Mouse (Mus musculus) spleen, adult 2 months (tissue): ENCODE measurements around the gene Tek.

ENCODE experiments used
- CTCF ChIP-seq: fragments of 200-500 bp; IDR thresholded peaks from 2 replicates; pipeline ENCODE4 v1.5.1; 2011; ENCODE audit warnings: mild to moderate bottlenecking, inconsistent platforms; ENCODE audit not compliant: insufficient read depth, insufficient read length, insufficient replicate concordance; ENCODE audit errors: extremely low read depth
- POLR2A ChIP-seq: fragments of 200-500 bp; IDR thresholded peaks from 2 replicates; pipeline ENCODE4 v1.6.1; 2011; ENCODE audit warnings: low read depth, low read length, inconsistent platforms

DNA sequence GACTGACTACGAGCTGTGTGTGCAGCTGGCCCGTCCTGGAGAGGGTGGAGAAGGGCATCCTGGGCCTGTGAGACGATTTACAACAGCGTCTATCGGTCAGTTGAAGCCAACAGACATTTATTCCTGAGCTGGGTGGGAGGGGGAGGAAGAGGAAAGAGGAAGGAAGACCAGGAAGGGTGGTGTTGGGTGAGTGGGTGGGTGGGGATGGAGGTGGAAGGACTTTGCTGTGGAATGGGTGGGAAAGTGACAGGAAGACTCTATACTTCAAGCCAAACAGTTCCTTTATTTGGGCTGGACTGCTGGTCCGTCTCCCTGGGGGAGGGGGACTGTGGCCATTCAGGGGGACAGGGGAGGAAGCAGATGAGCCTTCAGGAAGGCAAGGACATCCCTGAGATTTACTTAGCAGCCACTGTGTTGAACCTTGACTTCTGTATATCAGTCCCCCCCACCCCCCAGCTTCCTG, 90.9 kb downstream of the Tek start:
- TF ChIP-seq POLR2A, result no peak
- no peak for TF ChIP-seq CTCF
